Comparison of ENCODE assay signal across 18 mouse cellular contexts in the genomic region with DNA sequence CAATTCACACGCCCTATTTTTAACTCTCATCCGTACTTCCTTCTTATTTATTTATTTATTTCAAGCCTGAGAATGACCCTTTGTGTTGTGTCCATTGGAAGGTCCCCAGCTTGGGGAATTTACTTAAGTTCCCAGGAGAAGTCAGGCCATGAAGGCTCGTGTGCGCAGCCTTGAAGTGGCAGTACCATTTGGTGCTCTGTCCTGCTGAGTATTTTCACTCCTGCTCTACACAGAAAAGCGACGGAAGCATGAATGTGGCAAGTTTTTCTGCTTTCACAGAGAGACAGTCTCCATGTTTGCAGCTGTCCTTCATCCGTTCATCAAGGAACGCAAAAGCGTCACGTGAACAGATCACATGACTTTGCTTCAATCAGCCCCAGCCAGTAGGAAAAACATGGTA.
"Had no signal": no experiment of that assay in that cellular context is flagged by ENCODE, and none has a peak within 500 bp of the region (broad histone marks: within the 10 kb centered on the region; RNA-seq: fewer than 3 reads in every experiment).

No protein-coding gene starts in this region.

- H3K4me3 ChIP-seq: limb, embryonic 13.5 days; liver, embryonic 12.5 days; liver, embryonic 15.5 days; lung, embryonic 15.5 days; midbrain, embryonic 12.5 days; midbrain, embryonic 15.5 days; neural tube, embryonic 13.5 days had no signal

- H3K4me1 ChIP-seq: liver, embryonic 12.5 days; liver, embryonic 15.5 days; midbrain, embryonic 15.5 days had no signal

- H3K36me3 ChIP-seq: limb, embryonic 13.5 days; liver, embryonic 12.5 days; liver, embryonic 15.5 days; lung, embryonic 15.5 days; midbrain, embryonic 12.5 days; midbrain, embryonic 15.5 days; neural tube, embryonic 13.5 days had no signal

- ATAC-seq: liver, embryonic 12.5 days; midbrain, embryonic 15.5 days had no signal

- H3K27me3 ChIP-seq: limb, embryonic 13.5 days; liver, embryonic 12.5 days; liver, embryonic 15.5 days; lung, embryonic 15.5 days; midbrain, embryonic 12.5 days; midbrain, embryonic 15.5 days; neural tube, embryonic 13.5 days had no signal

- H3K9me3 ChIP-seq: limb, embryonic 13.5 days; liver, embryonic 12.5 days; liver, embryonic 15.5 days; lung, embryonic 15.5 days; midbrain, embryonic 12.5 days; midbrain, embryonic 15.5 days; neural tube, embryonic 13.5 days had no signal

- DNase-seq: kidney, adult 11 months; kidney, postnatal 10 days; kidney, postnatal 4 days; left cerebral cortex, postnatal 4 days; liver; lung, adult 18-20 months; retina, postnatal 1 day; right cerebral cortex, postnatal 25 days; thymus, postnatal 36 days had no signal

- H3K4me2 ChIP-seq: limb, embryonic 13.5 days; liver, embryonic 12.5 days; liver, embryonic 15.5 days; lung, embryonic 15.5 days; midbrain, embryonic 12.5 days; midbrain, embryonic 15.5 days; neural tube, embryonic 13.5 days had no signal

- H3K9ac ChIP-seq: limb, embryonic 13.5 days; liver, embryonic 12.5 days; liver, embryonic 15.5 days; lung, embryonic 15.5 days; midbrain, embryonic 12.5 days; midbrain, embryonic 15.5 days; neural tube, embryonic 13.5 days had no signal

- H3K27ac ChIP-seq: liver, embryonic 12.5 days; liver, embryonic 15.5 days; lung, embryonic 15.5 days; macrophage; midbrain, embryonic 12.5 days; midbrain, embryonic 15.5 days; neural tube, embryonic 13.5 days; stomach, postnatal 0 days had no signal
